Mouse (Mus musculus) embryonic fibroblast, embryonic 13.5 days (primary cell): ENCODE results near the gene Sowahc.

Experiments used
- CTCF ChIP-seq: IDR thresholded peaks from 2 replicates; pipeline ENCODE4 v1.5.1; 2011; ENCODE audit warnings: mild to moderate bottlenecking, control low read depth, low read length, moderate library complexity, borderline replicate concordance; ENCODE audit not compliant: insufficient read depth
- POLR2A ChIP-seq: IDR thresholded peaks from 2 replicates; pipeline ENCODE4 v1.6.1; 2011; ENCODE audit warnings: low read depth, mild to moderate bottlenecking, control low read depth, low read length, moderate library complexity

- no peak for TF ChIP-seq CTCF
- no peak for TF ChIP-seq POLR2A
Observed at GRCm38 (mm10) chr10:59259572-59259971, 37.8 kb downstream of the Sowahc start.
